Mouse (Mus musculus) limb, embryonic 15.5 days (tissue): ENCODE measurements around the gene Ubtd1. TPM values are rescaled to one million over a fixed set of nuclear protein-coding genes. Genes with fewer than 3 reads are reported as not detected.

Experiments used
- ATAC-seq: fragments of 200-750 bp; cut with Nextera tagmentation; 2 replicates; pipeline ENCODE4 v1.8.0; 2017; ENCODE audit warnings: low read depth, moderate TSS enrichment; ENCODE audit not compliant: insufficient number of reproducible peaks, low FRiP score, low TSS enrichment
- H3K27ac ChIP-seq: fragments of 300-500 bp; sonication (generic); 2 replicates; pipeline ENCODE4 v1.5.1; 2015; ENCODE audit warnings: moderate library complexity, mild to moderate bottlenecking, inconsistent platforms
- H3K27me3 ChIP-seq: fragments of 300-500 bp; sonication (generic); 2 replicates; pipeline ENCODE4 v1.6.1; 2015; ENCODE audit warnings: inconsistent platforms
- H3K36me3 ChIP-seq: fragments of 300-500 bp; sonication (generic); 2 replicates; pipeline ENCODE4 v1.6.1; 2015; ENCODE audit warnings: inconsistent platforms
- H3K4me1 ChIP-seq: fragments of 300-500 bp; sonication (generic); 2 replicates; pipeline ENCODE4 v1.6.1; 2015; ENCODE audit warnings: inconsistent platforms
- H3K4me2 ChIP-seq: fragments of 300-500 bp; sonication (generic); 2 replicates; pipeline ENCODE4 v1.6.1; 2015; ENCODE audit warnings: mild to moderate bottlenecking, inconsistent platforms
- H3K4me3 ChIP-seq: fragments of 300-500 bp; sonication (generic); 2 replicates; pipeline ENCODE4 v1.5.1; 2015; ENCODE audit warnings: mild to moderate bottlenecking, inconsistent platforms
- H3K9ac ChIP-seq: fragments of 300-500 bp; sonication (generic); 2 replicates; pipeline ENCODE4 v1.6.1; 2015; ENCODE audit warnings: inconsistent platforms
- H3K9me3 ChIP-seq: fragments of 300-500 bp; sonication (generic); 2 replicates; pipeline ENCODE4 v1.6.1; 2016; ENCODE audit warnings: inconsistent platforms
- WGBS: fragments of 180-500 bp; shearing (Covaris S2); methylation state at CpG from one replicate; pipeline ENCODE4 v1.1.7; 2015; 5-methylcytosine and 5-hydroxymethylcytosine counted together
- polyA plus RNA-seq: library from polyadenylated mRNA; unstranded; fragments of >200 nt; fragmentation: Nextera tagmentation; extraction: Ambion mirVana; gene quantifications from 2 replicates; pipeline ENCODE4 v1.2.1, GENCODE M21; 2015

Ubtd1 gene
- polyA plus RNA-seq, 1 experiment from 2014 or later: 28.1 TPM

DNA sequence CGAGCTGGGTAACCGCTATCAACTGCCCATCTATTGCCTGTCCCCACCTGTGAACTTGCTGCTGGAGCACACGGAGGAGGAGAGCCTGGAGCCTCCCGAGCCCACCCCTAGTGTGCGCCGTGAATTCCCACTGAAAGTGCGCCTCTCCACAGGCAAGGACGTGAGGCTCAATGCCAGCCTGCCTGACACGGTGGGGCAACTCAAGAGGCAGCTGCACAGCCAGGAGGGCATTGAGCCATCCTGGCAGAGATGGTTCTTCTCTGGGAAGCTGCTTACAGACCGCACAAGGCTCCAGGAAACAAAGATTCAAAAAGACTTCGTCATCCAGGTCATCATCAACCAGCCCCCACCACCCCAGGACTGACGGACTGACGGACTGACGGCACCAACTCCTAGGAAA is 52.0 kb downstream of the Ubtd1 start:
- no peak for ATAC-seq
- Histone ChIP-seq H3K9ac (no peak overlapping the region), H3K36me3 (peaks cover 14% of the 10 kb centered on the region), H3K4me2 (no peak overlapping the region), H3K27me3 (no peaks in the 10 kb centered on the region), H3K4me1 (peaks cover 25% of the 10 kb centered on the region), H3K9me3 (no peaks in the 10 kb centered on the region), H3K4me3 (no peak overlapping the region), H3K27ac (peak overlapping the region; percentile 67; the same call in 1 of the 2 replicates)
- WGBS: 81% methylated on average over 14 of the region's 14 CpGs

DNA sequence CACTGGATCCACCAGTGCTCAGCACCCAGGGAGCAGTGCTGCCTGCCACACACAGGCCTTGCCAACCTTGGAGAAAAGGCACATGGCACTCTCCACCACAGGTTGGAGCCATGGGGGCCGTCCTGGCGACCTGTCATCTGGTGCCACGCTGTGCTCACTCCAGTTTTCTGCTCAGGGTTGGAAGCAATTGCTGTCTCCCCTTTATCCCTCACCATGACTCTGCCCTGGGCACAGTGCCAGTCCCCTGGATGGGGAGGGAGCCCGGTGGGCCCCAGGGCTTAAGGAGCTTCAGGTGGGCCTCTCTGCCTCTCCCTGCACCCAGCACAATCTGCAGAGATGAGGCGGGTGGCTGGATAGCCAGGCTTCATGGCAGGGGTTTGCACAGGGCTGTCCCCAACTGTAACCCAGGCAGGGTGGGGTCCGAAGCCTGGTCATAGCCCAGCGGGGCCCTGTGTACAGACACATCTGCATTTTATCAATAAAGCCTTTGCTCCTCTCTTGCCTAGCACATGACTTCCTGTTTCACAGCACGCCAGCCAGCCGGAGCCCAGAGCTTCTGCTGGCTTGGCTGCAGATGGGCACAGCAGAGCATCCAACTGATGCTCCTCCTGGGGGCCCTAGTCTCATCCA is 52.7 kb downstream of the Ubtd1 start:
- H3K9me3 ChIP-seq: no peaks in the 10 kb centered on the region
- WGBS: 44% methylated on average over 9 of the region's 9 CpGs
- peaks cover 14% of the 10 kb centered on the region for H3K36me3 ChIP-seq
- no peak overlapping the region for H3K4me2 ChIP-seq
- H3K4me3 ChIP-seq: no peak overlapping the region
- no peaks in the 10 kb centered on the region for H3K27me3 ChIP-seq
- no peak overlapping the region for H3K9ac ChIP-seq
- ATAC-seq: no peak
- H3K4me1 ChIP-seq: peaks cover 25% of the 10 kb centered on the region
- peak overlapping the region; percentile 67 for H3K27ac ChIP-seq

DNA sequence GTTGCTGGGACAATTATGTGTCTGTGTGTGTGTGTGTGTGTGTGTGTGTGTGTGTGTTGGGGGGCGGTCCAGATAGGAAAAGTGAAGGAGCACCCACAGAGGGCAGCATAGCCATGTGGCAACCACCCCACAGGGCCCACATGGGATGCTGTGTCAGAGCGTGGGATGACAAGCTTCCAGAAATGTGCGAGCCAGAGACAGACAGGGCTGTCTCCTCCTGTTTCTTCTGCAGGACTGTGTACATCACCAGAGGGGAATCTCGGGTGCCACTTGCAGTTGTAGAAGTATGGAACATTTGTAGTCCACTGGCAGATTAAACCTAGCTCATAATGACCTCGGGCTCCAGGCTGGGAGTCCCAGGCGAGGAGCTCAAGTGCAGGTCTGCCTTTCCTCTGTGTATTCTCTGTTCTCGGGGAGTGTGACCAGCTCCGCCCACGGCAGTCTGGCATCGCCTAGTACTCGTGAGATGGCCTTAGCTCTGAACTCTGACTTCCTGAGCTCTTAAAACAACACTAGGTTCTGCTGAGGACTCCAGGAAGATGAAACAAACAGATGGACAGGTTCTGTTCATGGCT is 53.4 kb downstream of the Ubtd1 start:
- Histone ChIP-seq H3K4me3 (no peak overlapping the region), H3K9me3 (no peaks in the 10 kb centered on the region), H3K4me2 (no peak overlapping the region), H3K4me1 (peaks cover 25% of the 10 kb centered on the region), H3K27ac (peak overlapping the region; percentile 67), H3K27me3 (0 out of 2 replicates have a peak, but pooled peaks cover 2% of the 10 kb centered on the region), H3K36me3 (peaks cover 14% of the 10 kb centered on the region), H3K9ac (no peak overlapping the region)
- ATAC-seq: no peak
- 52% methylated on average over 11 of the region's 11 CpGs for WGBS

DNA sequence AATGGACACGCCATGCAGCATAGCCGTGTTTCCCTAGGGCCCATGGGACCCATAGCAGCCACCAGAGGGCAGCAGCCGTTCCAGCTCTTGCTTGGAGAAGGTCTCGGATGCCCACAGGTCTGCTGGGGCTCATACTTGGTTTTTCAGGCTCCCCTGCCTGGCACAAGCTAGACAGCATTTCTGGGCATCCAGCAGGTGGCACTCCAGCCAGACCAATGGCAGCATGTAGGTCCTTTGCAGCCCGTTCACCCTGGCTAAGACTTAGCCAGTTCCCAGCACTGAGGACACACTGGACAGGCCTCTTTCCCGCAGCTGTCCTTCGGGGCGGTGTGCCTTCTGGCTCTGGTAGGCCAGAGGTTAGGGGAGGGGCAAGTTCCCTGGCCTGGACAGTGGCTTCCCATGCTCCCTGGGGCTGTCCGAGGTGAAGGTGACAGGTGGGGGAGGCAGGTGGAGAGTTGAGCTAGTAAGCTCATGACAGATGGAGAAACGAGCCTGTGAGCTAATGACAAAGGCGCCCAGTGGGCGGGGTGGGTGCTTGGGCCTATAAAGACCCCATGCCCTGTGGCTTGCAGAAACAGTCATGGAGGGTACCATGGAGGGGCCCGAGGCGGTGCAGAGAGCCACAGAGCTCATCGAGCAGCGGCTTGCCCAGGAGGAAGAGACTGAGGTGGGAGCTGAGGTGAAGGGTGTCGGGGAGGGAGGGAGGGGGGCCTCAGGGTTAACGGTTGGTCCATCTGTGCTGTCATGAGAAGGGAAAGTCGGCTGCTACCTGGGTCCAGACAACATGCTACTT is 54.1 kb downstream of the Ubtd1 start, which contains the start of gene Ankrd2:
Gene Ankrd2 (plus strand): TSS at position 545 of the 793 bp plus-strand sequence.
- H3K9me3 ChIP-seq: no peaks in the 10 kb centered on the region
- peaks cover 14% of the 10 kb centered on the region for H3K36me3 ChIP-seq
- peaks cover 25% of the 10 kb centered on the region for H3K4me1 ChIP-seq
- 0 out of 2 replicates have a peak, but pooled peaks cover 7% of the 10 kb centered on the region for H3K27me3 ChIP-seq
- WGBS: 62% methylated on average over 19 of the region's 19 CpGs
- H3K4me2 ChIP-seq: no peak within 1 kb of the TSS
- H3K4me3 ChIP-seq: no peak within 1 kb of the TSS
- ATAC-seq: peak; percentile 58; the same call in 1 of the 2 replicates
- H3K9ac ChIP-seq: no peak within 1 kb of the TSS
- peak within 1 kb of the TSS; percentile 54 for H3K27ac ChIP-seq

DNA sequence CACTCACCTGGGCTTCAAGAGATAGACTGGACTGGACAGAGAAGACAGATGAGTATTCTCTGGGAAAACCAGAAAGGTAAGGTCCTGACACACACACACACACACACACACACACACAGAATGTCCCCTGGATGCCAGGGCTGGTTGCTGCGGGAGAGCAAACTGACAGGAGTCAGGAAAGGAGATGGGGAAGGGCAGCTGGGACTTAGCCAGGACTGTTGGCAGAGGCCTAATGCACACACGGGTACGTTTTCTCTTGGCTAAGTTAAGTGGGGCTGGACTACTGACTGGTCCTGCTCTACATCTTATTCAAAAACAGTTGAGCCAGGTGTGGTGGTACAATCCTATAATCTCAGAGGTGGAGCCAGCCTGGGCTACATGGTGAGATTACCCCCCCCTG is 54.8 kb downstream of the Ubtd1 start:
- Histone ChIP-seq H3K9ac (no peak overlapping the region), H3K27ac (no peak overlapping the region), H3K4me3 (no peak overlapping the region), H3K27me3 (0 out of 2 replicates have a peak, but pooled peaks cover 7% of the 10 kb centered on the region), H3K4me1 (peaks cover 25% of the 10 kb centered on the region), H3K36me3 (peaks cover 14% of the 10 kb centered on the region), H3K9me3 (no peaks in the 10 kb centered on the region), H3K4me2 (no peak overlapping the region)
- ATAC-seq: no peak
- WGBS: 60% methylated on average over 3 of the region's 3 CpGs

DNA sequence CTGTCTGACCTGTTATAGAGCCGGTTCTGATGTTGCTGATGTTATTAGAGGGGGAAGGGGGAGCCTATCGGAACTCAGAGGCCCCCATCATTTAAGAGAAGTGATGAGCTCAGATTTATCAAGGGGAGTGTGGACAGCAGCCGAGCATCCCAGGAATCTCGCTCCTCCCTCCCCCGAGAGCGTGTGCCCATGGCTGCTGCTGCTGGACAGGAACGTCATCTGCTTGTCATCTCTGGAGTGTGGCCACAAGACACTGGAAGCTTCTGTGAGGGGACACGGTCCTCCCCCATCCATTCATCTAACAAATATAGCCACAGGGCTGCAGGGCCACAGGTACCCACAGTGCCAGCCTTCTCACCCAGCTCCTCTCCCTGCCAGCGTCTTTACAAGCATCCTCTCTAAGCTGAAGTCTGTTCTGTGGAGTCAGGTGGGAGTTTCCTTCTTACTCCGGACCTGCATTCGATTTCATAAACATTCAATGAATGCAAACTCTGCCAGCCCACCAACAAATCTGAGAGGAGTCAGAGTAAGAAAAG is 55.7 kb downstream of the Ubtd1 start:
- no peak overlapping the region for H3K9ac ChIP-seq
- ATAC-seq: no peak
- peaks cover 25% of the 10 kb centered on the region for H3K4me1 ChIP-seq
- H3K9me3 ChIP-seq: no peaks in the 10 kb centered on the region
- H3K4me3 ChIP-seq: no peak overlapping the region
- H3K27me3 ChIP-seq: 0 out of 2 replicates have a peak, but pooled peaks cover 7% of the 10 kb centered on the region
- H3K4me2 ChIP-seq: no peak overlapping the region
- 65% methylated on average over 11 of the region's 11 CpGs for WGBS
- H3K27ac ChIP-seq: no peak overlapping the region
- peaks cover 12% of the 10 kb centered on the region for H3K36me3 ChIP-seq

DNA sequence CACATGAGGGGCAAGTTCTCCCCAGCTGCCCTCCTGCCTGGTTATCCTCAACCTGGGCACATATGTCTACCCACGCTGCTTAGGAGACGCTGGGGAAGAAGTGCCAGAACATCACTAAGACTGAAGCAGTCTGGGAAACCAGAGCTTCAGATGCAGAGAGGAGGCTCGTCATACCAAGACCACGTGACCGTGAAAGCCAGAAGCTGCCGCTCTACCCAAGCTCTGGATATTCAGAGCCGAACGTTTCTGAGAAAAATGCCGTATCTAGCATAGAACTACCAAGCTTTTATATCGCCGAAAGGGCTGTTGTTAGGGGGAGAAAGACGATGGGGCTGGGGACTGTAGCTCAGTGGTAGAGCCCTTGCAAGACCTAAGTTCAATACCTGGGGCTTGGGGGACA is 56.7 kb downstream of the Ubtd1 start:
- H3K27ac ChIP-seq: no peak overlapping the region
- no peaks in the 10 kb centered on the region for H3K9me3 ChIP-seq
- WGBS: 88% methylated on average over 12 of the region's 12 CpGs
- no peak overlapping the region for H3K4me3 ChIP-seq
- no peak overlapping the region for H3K9ac ChIP-seq
- H3K4me2 ChIP-seq: no peak overlapping the region
- peaks cover 25% of the 10 kb centered on the region for H3K4me1 ChIP-seq
- peaks cover 10% of the 10 kb centered on the region for H3K36me3 ChIP-seq
- 0 out of 2 replicates have a peak, but pooled peaks cover 7% of the 10 kb centered on the region for H3K27me3 ChIP-seq
- no peak for ATAC-seq

DNA sequence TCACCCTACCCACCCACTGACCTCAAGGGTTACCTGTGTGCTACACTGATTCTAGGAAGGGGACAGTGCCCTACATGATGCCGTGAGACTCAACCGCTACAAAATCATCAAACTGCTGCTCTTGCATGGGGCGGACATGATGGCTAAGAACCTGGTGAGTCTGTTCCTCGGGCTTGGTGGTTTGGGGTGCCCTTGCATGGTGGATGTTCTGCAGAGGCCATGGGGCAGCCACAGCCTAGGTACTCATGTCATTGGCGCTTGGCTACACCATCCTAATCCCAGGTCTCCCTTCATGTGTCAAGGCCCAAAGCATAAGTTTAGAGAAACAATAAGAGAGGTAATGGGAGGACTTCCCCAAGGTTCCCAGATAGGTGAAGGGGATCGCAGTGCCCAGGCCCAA is 62.4 kb downstream of the Ubtd1 start:
- no peak overlapping the region for H3K27ac ChIP-seq
- no peak overlapping the region for H3K9ac ChIP-seq
- H3K4me2 ChIP-seq: no peak overlapping the region
- H3K9me3 ChIP-seq: no peaks in the 10 kb centered on the region
- no peak for ATAC-seq
- peaks cover 12% of the 10 kb centered on the region for H3K4me1 ChIP-seq
- H3K36me3 ChIP-seq: no peaks in the 10 kb centered on the region
- WGBS: 95% methylated on average over 6 of the region's 6 CpGs
- H3K27me3 ChIP-seq: 0 out of 2 replicates have a peak, but pooled peaks cover 7% of the 10 kb centered on the region
- H3K4me3 ChIP-seq: no peak overlapping the region

DNA sequence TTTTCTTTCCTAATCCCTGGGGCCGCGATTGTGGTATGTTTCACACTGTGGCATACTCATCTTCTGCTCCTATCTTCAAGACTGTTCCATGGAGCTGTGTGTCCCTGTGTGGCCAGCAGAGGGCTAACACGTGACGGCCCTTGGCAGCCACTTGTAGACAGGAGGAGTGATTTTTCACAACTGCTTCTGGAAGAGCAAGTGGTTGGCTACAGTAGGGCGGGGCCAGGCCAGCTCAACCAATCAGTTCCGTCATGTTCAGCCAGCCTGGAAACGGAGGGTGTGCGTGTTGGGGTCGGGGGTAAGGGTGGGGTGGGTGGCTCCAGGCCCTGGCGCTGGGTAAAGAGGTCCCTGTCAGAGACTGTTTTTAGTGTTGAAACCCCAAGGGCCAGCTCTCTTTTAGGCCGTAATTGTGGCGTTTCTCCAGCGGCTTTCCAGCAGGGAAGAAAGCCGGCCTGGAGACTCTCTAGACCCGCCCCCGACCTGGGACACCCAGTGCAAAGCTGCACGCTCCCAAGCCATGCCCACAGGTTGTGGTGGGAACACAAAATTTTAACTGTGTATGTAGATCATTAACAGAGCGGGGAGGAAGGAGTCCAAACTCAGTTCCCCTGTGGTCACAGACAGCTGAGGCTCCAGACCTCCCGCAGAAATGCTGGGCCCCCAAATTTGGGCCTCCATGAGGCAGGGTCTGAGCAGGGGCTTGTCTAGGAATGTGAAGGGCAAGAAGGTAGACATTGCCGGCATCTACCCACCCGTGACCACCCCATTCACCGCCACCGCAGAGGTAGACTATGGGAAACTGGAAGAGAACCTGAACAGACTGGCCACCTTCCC is 63.9 kb downstream of the Ubtd1 start, which contains the start of gene Hoga1:
Gene Hoga1 (plus strand): TSS at position 342 of the 834 bp plus-strand sequence.
- peak within 1 kb of the TSS; percentile 38 for H3K4me3 ChIP-seq
- peak; percentile 78 for ATAC-seq
- peaks cover 12% of the 10 kb centered on the region for H3K4me1 ChIP-seq
- no peaks in the 10 kb centered on the region for H3K9me3 ChIP-seq
- no peak within 1 kb of the TSS for H3K9ac ChIP-seq
- 0 out of 2 replicates have a peak, but pooled peaks cover under 1% of the 10 kb centered on the region for H3K27me3 ChIP-seq
- peak within 1 kb of the TSS; percentile 52 for H3K4me2 ChIP-seq
- H3K36me3 ChIP-seq: no peaks in the 10 kb centered on the region
- WGBS: 20% methylated on average over 23 of the region's 23 CpGs
- H3K27ac ChIP-seq: no peak within 1 kb of the TSS

DNA sequence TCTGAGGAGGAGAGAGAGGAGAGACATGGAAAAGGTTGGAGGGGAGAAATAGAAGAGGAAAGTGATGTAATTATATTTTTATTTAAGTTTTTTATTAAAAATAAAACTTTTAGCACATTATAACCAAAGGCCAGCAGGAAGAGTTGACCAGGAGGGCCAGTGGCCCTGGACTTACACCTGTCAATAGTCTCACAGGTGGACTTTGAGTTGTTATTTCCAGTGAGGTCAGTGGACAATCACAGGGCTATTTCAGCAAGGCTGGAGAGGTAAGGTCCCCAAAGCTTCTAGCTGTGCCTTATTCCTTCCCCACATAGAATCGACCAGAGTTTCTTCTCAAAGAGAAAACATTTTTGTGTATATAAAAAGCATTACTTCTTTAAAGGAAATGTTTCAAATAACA is 68.7 kb downstream of the Ubtd1 start:
- ATAC-seq: no peak
- Histone ChIP-seq H3K27me3 (no peaks in the 10 kb centered on the region), H3K4me1 (peaks cover 13% of the 10 kb centered on the region), H3K9ac (no peak overlapping the region), H3K36me3 (no peaks in the 10 kb centered on the region), H3K9me3 (no peaks in the 10 kb centered on the region), H3K4me3 (no peak overlapping the region), H3K4me2 (no peak overlapping the region), H3K27ac (no peak overlapping the region)
- 82% methylated on average over 1 of the region's 1 CpGs for WGBS

DNA sequence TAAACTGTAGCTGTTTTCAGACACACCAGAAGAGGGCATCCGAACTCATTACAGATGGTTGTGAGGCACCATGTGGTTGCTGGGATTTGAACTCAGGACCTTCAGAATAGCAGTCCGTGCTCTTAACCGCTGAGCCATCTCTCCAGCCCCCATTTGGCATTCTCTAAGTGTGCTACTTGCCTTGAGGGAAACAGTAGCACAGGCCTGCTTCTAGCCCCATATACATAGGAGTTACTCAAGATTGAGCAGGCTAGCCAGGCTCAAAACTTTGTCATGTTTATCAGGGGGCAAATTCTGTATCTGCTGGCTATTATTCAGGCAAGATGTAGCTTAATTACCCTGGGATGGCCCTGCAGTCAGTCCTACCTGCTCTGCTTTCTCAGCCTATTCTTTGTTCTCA is 69.8 kb downstream of the Ubtd1 start:
- Histone ChIP-seq H3K36me3 (no peaks in the 10 kb centered on the region), H3K9me3 (no peaks in the 10 kb centered on the region), H3K9ac (no peak overlapping the region), H3K4me1 (0 out of 2 replicates have a peak, but pooled peaks cover 4% of the 10 kb centered on the region), H3K4me3 (no peak overlapping the region), H3K27ac (no peak overlapping the region), H3K27me3 (no peaks in the 10 kb centered on the region), H3K4me2 (no peak overlapping the region)
- no peak for ATAC-seq
- 83% methylated on average over 3 of the region's 3 CpGs for WGBS
